Mouse (Mus musculus) limb, embryonic 14.5 days (tissue): ENCODE measurements around the gene Sirt2. TPM values are rescaled to one million over a fixed set of nuclear protein-coding genes. Genes with fewer than 3 reads are reported as not detected.

Source experiments
- ATAC-seq: fragments of 200-750 bp; cut with Nextera tagmentation; 2 replicates; pipeline ENCODE4 v1.8.0; 2017; ENCODE audit warnings: low read depth, moderate number of reproducible peaks, moderate TSS enrichment; ENCODE audit not compliant: low FRiP score
- DNase-seq: peaks from one replicate; pipeline ENCODE4 v3.0.0-alpha.2; 2015; ENCODE audit warnings: low spot score
- H3K27ac ChIP-seq: fragments of 300-500 bp; sonication (generic); replicated peaks from 2 replicates; pipeline ENCODE4 v1.5.1; 2014; ENCODE audit warnings: low read depth, mild to moderate bottlenecking, low read length, moderate library complexity, mixed read lengths
- H3K27me3 ChIP-seq: fragments of 300-500 bp; sonication (generic); 2 replicates; pipeline ENCODE4 v1.6.1; 2014; ENCODE audit warnings: low read length, mixed read lengths; ENCODE audit not compliant: control insufficient read depth, insufficient read depth
- H3K36me3 ChIP-seq: fragments of 300-500 bp; sonication (generic); 2 replicates; pipeline ENCODE4 v1.6.1; 2014; ENCODE audit warnings: mild to moderate bottlenecking, low read length, moderate library complexity, mixed read lengths; ENCODE audit not compliant: control insufficient read depth, insufficient read depth
- H3K4me1 ChIP-seq: fragments of 300-500 bp; sonication (generic); 2 replicates; pipeline ENCODE4 v1.6.1; 2014; ENCODE audit warnings: antibody characterized with exemption, low read length, mixed read lengths; ENCODE audit not compliant: control insufficient read depth, insufficient read depth
- H3K4me2 ChIP-seq: fragments of 300-500 bp; sonication (generic); replicated peaks from 2 replicates; pipeline ENCODE4 v1.6.1; 2014; ENCODE audit warnings: low read depth, mild to moderate bottlenecking, low read length, moderate library complexity; ENCODE audit not compliant: severe bottlenecking
- H3K4me3 ChIP-seq: fragments of 300-500 bp; sonication (generic); replicated peaks from 2 replicates; pipeline ENCODE4 v1.5.1; 2014; ENCODE audit warnings: low read length
- H3K9ac ChIP-seq: fragments of 300-500 bp; sonication (generic); 2 replicates; pipeline ENCODE4 v1.6.1; 2014; ENCODE audit warnings: mild to moderate bottlenecking, low read depth, low read length, moderate library complexity; ENCODE audit not compliant: severe bottlenecking
- H3K9me3 ChIP-seq: fragments of 300-500 bp; sonication (generic); 2 replicates; pipeline ENCODE4 v1.6.1; 2016; ENCODE audit warnings: low read length; ENCODE audit not compliant: control insufficient read depth
- POLR2A ChIP-seq: fragments of 200-500 bp; IDR thresholded peaks from 2 replicates; pipeline ENCODE4 v1.8.0; 2012; ENCODE audit warnings: inconsistent platforms, mild to moderate bottlenecking, moderate library complexity, borderline replicate concordance; ENCODE audit not compliant: insufficient read depth, insufficient read length; ENCODE audit errors: extremely low read depth
- WGBS: fragments of 180-500 bp; shearing (Covaris S2); extraction: QIAGEN DNeasy Blood & Tissue Kit; methylation state at CpG from one replicate; pipeline ENCODE4 v1.1.7; 2014; 5-methylcytosine and 5-hydroxymethylcytosine counted together
- polyA plus RNA-seq, 2 experiments: library from polyadenylated mRNA; depleted of rRNA in 1 of 2; stranded (reverse) in 1 of 2; unstranded in 1 of 2; fragments of >200 nt; fragmentation: Nextera tagmentation in 1 of 2; extraction: Ambion mirVana in 1 of 2; gene quantifications; 2 replicates each; pipeline versions ENCODE4 v1.2.1 to v1.2.3; 2012 to 2014

The Sirt2 gene
- polyA plus RNA-seq, 2 experiments = 73.7 to 107 TPM

DNA sequence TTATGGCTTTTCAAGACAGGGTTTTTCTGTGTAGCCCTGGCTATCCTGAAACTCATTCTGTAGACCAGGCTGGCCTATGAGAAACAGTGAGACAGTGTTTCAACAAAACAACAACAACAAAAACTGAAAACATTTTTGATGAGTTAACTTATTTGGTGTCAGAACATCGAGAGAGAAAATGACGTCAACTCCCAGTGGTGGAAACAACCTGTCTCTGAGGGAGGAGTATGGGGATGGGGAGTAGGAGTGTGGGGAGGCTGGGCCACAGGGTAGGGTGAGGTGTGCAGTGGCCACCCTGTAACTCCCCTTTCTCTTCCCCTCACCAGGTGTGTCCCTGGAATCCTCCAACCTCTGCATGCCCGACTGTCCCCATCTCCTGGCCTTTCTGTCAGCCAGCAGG, 28.0 kb downstream of the Sirt2 start:
- Histone ChIP-seq H3K27me3 (no peaks in the 10 kb centered on the region), H3K4me3 (no peak overlapping the region), H3K27ac (no peak overlapping the region), H3K9ac (no peak overlapping the region), H3K9me3 (no peaks in the 10 kb centered on the region), H3K4me2 (no peak overlapping the region), H3K4me1 (peaks cover 3% of the 10 kb centered on the region), H3K36me3 (no peaks in the 10 kb centered on the region)
- 84% methylated on average over 3 of the region's 3 CpGs for WGBS
- ATAC-seq (no peak), DNase-seq (no peak)
- no peak for TF ChIP-seq POLR2A

DNA sequence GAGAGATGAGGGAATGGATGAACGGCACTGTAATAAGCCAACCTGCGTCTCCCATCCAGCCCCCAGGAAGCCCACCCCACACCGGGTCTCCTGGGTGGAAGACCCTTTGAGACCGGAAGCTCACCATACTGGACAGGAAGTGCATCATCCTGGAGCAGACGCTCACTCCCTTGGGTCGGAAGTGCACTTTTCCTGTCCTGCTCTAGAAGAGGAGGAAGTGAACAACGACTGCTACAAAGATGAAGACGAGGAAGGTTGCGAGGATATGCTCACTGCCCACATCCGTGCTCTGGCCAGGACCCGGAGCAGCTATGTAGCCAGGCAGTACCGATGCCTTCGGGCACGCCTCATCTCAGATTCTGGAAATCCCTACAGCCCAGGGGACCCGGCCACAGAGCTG, 29.3 kb downstream of the Sirt2 start:
- no peaks in the 10 kb centered on the region; the same call in 1 of the 2 replicates for H3K4me1 ChIP-seq
- H3K36me3 ChIP-seq = no peaks in the 10 kb centered on the region
- H3K4me3 ChIP-seq = no peak overlapping the region
- WGBS = 81% methylated on average over 15 of the region's 15 CpGs
- no peak for TF ChIP-seq POLR2A
- H3K4me2 ChIP-seq = no peak overlapping the region
- no peak overlapping the region for H3K27ac ChIP-seq
- DNase-seq = no peak
- 0 out of 2 replicates have a peak, but pooled peaks cover 3% of the 10 kb centered on the region for H3K9me3 ChIP-seq
- H3K27me3 ChIP-seq = no peaks in the 10 kb centered on the region
- ATAC-seq = no peak
- no peak overlapping the region for H3K9ac ChIP-seq

DNA sequence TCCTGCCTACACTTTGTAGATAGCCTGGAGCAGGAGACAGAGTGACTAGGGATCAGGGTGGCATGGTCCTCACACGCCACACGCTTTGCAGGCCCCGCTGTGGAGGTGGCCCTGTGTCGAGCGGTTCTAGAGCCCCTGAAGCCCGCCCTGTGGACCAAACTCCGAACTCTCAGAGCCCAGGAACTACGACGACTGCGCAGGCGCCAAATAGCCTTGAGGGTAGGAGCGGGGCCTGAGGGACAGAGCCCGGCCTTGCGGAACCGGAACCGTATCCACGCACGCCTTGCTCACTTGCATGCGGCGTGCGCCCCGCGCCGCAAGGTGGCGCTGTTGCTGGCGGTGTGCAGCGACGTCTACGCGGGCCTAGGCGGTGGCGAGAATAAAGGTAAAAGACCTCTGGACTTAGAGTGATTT, 30.0 kb downstream of the Sirt2 start:
- Histone ChIP-seq H3K36me3 (no peaks in the 10 kb centered on the region), H3K27me3 (no peaks in the 10 kb centered on the region), H3K4me2 (peak overlapping the region; percentile 36), H3K9ac (peak overlapping the region; percentile 39; the same call in 1 of the 2 replicates), H3K9me3 (0 out of 2 replicates have a peak, but pooled peaks cover 3% of the 10 kb centered on the region), H3K4me1 (peaks cover under 1% of the 10 kb centered on the region; the same call in 1 of the 2 replicates), H3K27ac (no peak overlapping the region; the same call in 1 of the 2 replicates), H3K4me3 (no peak overlapping the region; the same call in 1 of the 2 replicates)
- WGBS = 17% methylated on average over 32 of the region's 32 CpGs
- no peak for TF ChIP-seq POLR2A
- no peak for DNase-seq
- ATAC-seq = peak; percentile 68

DNA sequence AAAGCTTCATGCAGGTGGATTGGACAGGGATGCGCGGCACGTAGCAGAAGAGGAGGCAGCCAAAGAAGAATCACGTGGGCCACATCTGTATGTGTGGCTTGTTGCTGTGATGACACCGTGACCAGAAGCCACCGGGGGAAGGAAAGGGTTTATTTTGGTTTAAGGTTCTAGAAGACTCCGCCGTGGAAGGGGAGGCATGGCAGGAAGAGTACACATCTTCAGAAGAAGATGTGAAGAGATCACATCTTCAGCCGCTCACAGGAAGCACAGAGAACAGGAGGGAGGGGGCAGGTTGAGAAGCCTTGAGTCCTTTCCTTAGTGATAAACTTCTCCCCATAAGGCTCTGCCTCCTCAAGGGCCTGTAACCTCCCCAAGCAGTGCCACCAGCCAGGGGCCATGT, 33.5 kb downstream of the Sirt2 start:
- 95% methylated on average over 9 of the region's 9 CpGs for WGBS
- peaks cover 24% of the 10 kb centered on the region for H3K4me1 ChIP-seq
- H3K4me3 ChIP-seq = no peak overlapping the region
- ATAC-seq = no peak
- H3K36me3 ChIP-seq = no peaks in the 10 kb centered on the region
- no peaks in the 10 kb centered on the region for H3K27me3 ChIP-seq
- no peak overlapping the region for H3K9ac ChIP-seq
- H3K27ac ChIP-seq = no peak overlapping the region
- TF ChIP-seq POLR2A = no peak
- 0 out of 2 replicates have a peak, but pooled peaks cover 3% of the 10 kb centered on the region for H3K9me3 ChIP-seq
- no peak for DNase-seq
- H3K4me2 ChIP-seq = no peak overlapping the region

DNA sequence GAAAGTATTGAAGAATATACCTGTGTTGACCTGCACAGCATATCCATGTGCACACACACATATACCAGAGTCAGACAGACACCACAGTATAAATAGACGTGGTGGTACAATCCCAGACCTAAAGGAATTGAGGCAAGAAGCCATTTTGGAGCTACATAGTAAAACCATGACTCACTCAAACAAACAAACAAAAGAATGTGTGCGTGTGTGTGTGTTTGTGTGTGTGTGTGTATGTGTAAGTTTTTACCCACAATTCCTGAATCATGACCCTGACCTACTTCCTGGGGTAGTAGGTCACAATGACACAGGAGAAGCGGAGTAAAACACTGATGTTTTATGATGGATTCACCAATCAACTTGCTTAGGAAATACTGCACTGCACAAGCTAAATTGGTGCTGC, 34.9 kb downstream of the Sirt2 start:
- WGBS = 62% methylated on average over 3 of the region's 3 CpGs
- peak overlapping the region; percentile 90 for H3K27ac ChIP-seq

More for the DNA sequence above, 34.9 kb downstream of the Sirt2 start:
- TF ChIP-seq POLR2A = no peak
- DNase-seq = no peak
- Histone ChIP-seq H3K27me3 (no peaks in the 10 kb centered on the region), H3K9ac (no peak overlapping the region), H3K4me2 (no peak overlapping the region), H3K36me3 (no peaks in the 10 kb centered on the region), H3K4me3 (no peak overlapping the region), H3K9me3 (0 out of 2 replicates have a peak, but pooled peaks cover 3% of the 10 kb centered on the region), H3K4me1 (peaks cover 24% of the 10 kb centered on the region)
- ATAC-seq = no peak
